Comparison of ENCODE assay signal across 9 mouse cellular contexts in the genomic region with DNA sequence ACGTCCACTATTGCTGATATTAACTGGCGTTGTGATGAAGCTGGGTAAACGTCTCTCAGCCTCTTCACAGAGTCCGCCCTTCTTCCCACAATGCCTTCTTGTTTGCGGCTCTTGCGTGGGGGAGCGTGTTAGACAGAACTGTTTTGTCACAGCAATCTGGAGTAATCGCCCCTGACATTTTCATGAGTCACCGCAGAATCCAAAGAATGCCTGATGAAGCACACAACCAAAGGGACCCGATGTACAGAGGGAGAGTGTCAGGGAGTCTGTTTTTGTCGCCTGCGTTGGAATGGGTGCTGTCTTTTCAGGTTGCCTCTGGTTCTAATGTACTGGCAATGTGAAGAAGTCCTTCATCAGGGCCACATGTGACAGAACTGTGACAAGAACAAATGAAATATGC.
DNase-seq lines count a peak whose midpoint lies in the region; ATAC-seq and TF ChIP-seq lines count a peak whose summit lies in the region.
"Had no signal": no experiment of that assay in that cellular context is flagged by ENCODE, and none has a peak within 500 bp of the region (broad histone marks: within the 10 kb centered on the region; RNA-seq: fewer than 3 reads in every experiment).

No protein-coding gene starts in this region.

- H3K4me1 ChIP-seq in embryonic facial prominence, embryonic 10.5 days, result peaks cover 74% of the 10 kb centered on the region
- peaks cover 43% of the 10 kb centered on the region for H3K4me1 ChIP-seq in forebrain, embryonic 10.5 days

- WGBS in embryonic facial prominence, embryonic 10.5 days, result 72% methylated on average over 12 of the region's 12 CpGs
- 85% methylated on average over 12 of the region's 12 CpGs for WGBS in forebrain, embryonic 10.5 days

- DNase-seq in frontal cortex, postnatal 10 days (ENCODE audit: low spot score in 2 of 2), result no peak
- DNase-seq in layer of hippocampus, adult 18-20 months (ENCODE audit: low spot score in 2 of 2), result peak; percentile 79 to 90
- no peak for DNase-seq in layer of hippocampus, postnatal 10 days (ENCODE audit: low spot score in 2 of 2)
- peak; percentile 24 for DNase-seq in embryonic facial prominence, embryonic 10.5 days (ENCODE audit: low spot score)
- no peak for DNase-seq in forebrain, embryonic 10.5 days (ENCODE audit: extremely low spot score, low spot score)

- no peaks in the 10 kb centered on the region for H3K36me3 ChIP-seq in embryonic facial prominence, embryonic 10.5 days (replicated peaks)
- H3K36me3 ChIP-seq in myocyte (ENCODE audit: control insufficient read depth, insufficient read depth), result no peaks in the 10 kb centered on the region
- no peaks in the 10 kb centered on the region for H3K36me3 ChIP-seq in forebrain, embryonic 10.5 days (replicated peaks)
- H3K36me3 ChIP-seq: liver, embryonic 15.5 days had no signal

- no peaks in the 10 kb centered on the region for H3K79me2 ChIP-seq in myocyte (ENCODE audit: control insufficient read depth, insufficient read depth)

- ATAC-seq in frontal cortex, adult (ENCODE audit: low TSS enrichment), result peak; percentile 63
- ATAC-seq in erythroblast, adult 5-6 weeks (replicated peaks; ENCODE audit: low FRiP score, poor library complexity, severe bottlenecking), result no peak

- no peak for TF ChIP-seq POLR2A in myocyte (IDR thresholded peaks at IDR 0.05; ENCODE audit: insufficient read length, low read depth)

- peak overlapping the region; percentile 40; the same call in 1 of the 2 replicates for H3K27ac ChIP-seq in embryonic facial prominence, embryonic 10.5 days (replicated peaks)
- no peak overlapping the region for H3K27ac ChIP-seq in forebrain, embryonic 10.5 days
- H3K27ac ChIP-seq: liver, embryonic 15.5 days had no signal

- peak overlapping the region; percentile 46 for H3K4me2 ChIP-seq in myocyte (ENCODE audit: low read depth)
- H3K4me2 ChIP-seq: liver, embryonic 15.5 days had no signal

- H3K9me3 ChIP-seq in embryonic facial prominence, embryonic 10.5 days, result no peaks in the 10 kb centered on the region
- H3K9me3 ChIP-seq in forebrain, embryonic 10.5 days, result no peaks in the 10 kb centered on the region
- H3K9me3 ChIP-seq: liver, embryonic 15.5 days had no signal

- no peak overlapping the region for H3K4me3 ChIP-seq in embryonic facial prominence, embryonic 10.5 days
- H3K4me3 ChIP-seq in myocyte, result no peak overlapping the region
- no peak overlapping the region for H3K4me3 ChIP-seq in forebrain, embryonic 10.5 days
- H3K4me3 ChIP-seq: liver, embryonic 15.5 days had no signal

- H3K27me3 ChIP-seq in embryonic facial prominence, embryonic 10.5 days (replicated peaks; ENCODE audit: low read depth, poor library complexity, severe bottlenecking), result peaks cover 9% of the 10 kb centered on the region; the same call in 1 of the 2 replicates
- no peaks in the 10 kb centered on the region for H3K27me3 ChIP-seq in myocyte (ENCODE audit: control insufficient read depth, insufficient read depth, insufficient read length)
- H3K27me3 ChIP-seq in forebrain, embryonic 10.5 days (ENCODE audit: poor library complexity, severe bottlenecking), result peaks cover 28% of the 10 kb centered on the region
- H3K27me3 ChIP-seq: liver, embryonic 15.5 days had no signal

- no peak overlapping the region for H3ac ChIP-seq in myocyte (ENCODE audit: control insufficient read depth, insufficient read length)

TF ChIP-seq in myocyte, 11 proteins besides CTCF, POLR2A, EP300 and RAD21:
- TF ChIP-seq SRF (IDR thresholded peaks at IDR 0.05; ENCODE audit: control insufficient read depth, insufficient read length, low read depth) (no peak), USF1 (IDR thresholded peaks at IDR 0.05; ENCODE audit: low read depth) (no peak), CEBPB (IDR thresholded peaks at IDR 0.05; ENCODE audit: insufficient read depth, poor library complexity, severe bottlenecking) (peak; percentile 57; the same call in 1 of the 2 replicates)

Comparison
In these comparisons a context has a peak if more than half of its experiments do, and no peak if none do; other contexts are left out.
1. DNase-seq: peak in layer of hippocampus, adult 18-20 months (2 of 2) and embryonic facial prominence, embryonic 10.5 days (single experiment); none in frontal cortex, postnatal 10 days (0 of 2), layer of hippocampus, postnatal 10 days (0 of 2) and forebrain, embryonic 10.5 days (single experiment).